Mouse (Mus musculus) hindbrain, embryonic 11.5 days (tissue): ENCODE data around the gene Lclat1. TPM values are rescaled to one million over a fixed set of nuclear protein-coding genes. Genes with fewer than 3 reads are reported as not detected.
"Not testable (repeated sequence)": the region's sequence is repeated elsewhere in the genome, so short reads cannot be mapped to it uniquely, and the experiment has no call there.

Source experiments
- ATAC-seq: fragments of 200-750 bp; cut with Nextera tagmentation; 2 replicates; pipeline ENCODE4 v1.8.0; 2017; ENCODE audit warnings: mild to moderate bottlenecking, moderate TSS enrichment, moderate library complexity; ENCODE audit not compliant: low FRiP score
- DNase-seq: peaks from one replicate; pipeline ENCODE4 v3.0.0-alpha.2; 2015; ENCODE audit warnings: low spot score
- H3K27ac ChIP-seq: fragments of 300-500 bp; sonication (generic); 2 replicates; pipeline ENCODE4 v1.5.1; 2014; ENCODE audit warnings: mild to moderate bottlenecking, low read depth, low read length
- H3K27me3 ChIP-seq: fragments of 300-500 bp; sonication (generic); 2 replicates; pipeline ENCODE4 v1.6.1; 2014; ENCODE audit warnings: mild to moderate bottlenecking, low read length, moderate library complexity, mixed read lengths; ENCODE audit not compliant: control insufficient read depth, insufficient read depth
- H3K36me3 ChIP-seq: fragments of 300-500 bp; sonication (generic); 2 replicates; pipeline ENCODE4 v1.6.1; 2014; ENCODE audit warnings: mild to moderate bottlenecking, low read length, moderate library complexity, mixed read lengths; ENCODE audit not compliant: control insufficient read depth, insufficient read depth
- H3K4me1 ChIP-seq: fragments of 300-500 bp; sonication (generic); replicated peaks from 2 replicates; pipeline ENCODE4 v1.6.1; 2014; ENCODE audit warnings: low read length, mixed read lengths; ENCODE audit not compliant: control insufficient read depth, insufficient read depth
- H3K4me2 ChIP-seq: fragments of 300-500 bp; sonication (generic); replicated peaks from 2 replicates; pipeline ENCODE4 v1.6.1; 2014; ENCODE audit warnings: mild to moderate bottlenecking, low read depth, low read length
- H3K4me3 ChIP-seq: fragments of 300-500 bp; sonication (generic); 2 replicates; pipeline ENCODE4 v1.5.1; 2014; ENCODE audit warnings: low read depth, low read length
- H3K9ac ChIP-seq: fragments of 300-500 bp; sonication (generic); 2 replicates; pipeline ENCODE4 v1.6.1; 2014; ENCODE audit warnings: low read depth, low read length
- H3K9me3 ChIP-seq: fragments of 300-500 bp; sonication (generic); 2 replicates; pipeline ENCODE4 v1.6.1; 2016; ENCODE audit warnings: low read length; ENCODE audit not compliant: control insufficient read depth
- WGBS: fragments of 180-500 bp; shearing (Covaris S2); extraction: QIAGEN DNeasy Blood & Tissue Kit; methylation state at CpG from one replicate; pipeline ENCODE4 v1.1.7; 2014; 5-methylcytosine and 5-hydroxymethylcytosine counted together
- polyA plus RNA-seq: library from polyadenylated mRNA; unstranded; fragments of >200 nt; fragmentation: Nextera tagmentation; extraction: Ambion mirVana; gene quantifications from 2 replicates; pipeline ENCODE4 v1.2.1, GENCODE M21; 2014

The Lclat1 gene
- polyA plus RNA-seq, 1 experiment from 2014 or later = 16.7 TPM

DNA sequence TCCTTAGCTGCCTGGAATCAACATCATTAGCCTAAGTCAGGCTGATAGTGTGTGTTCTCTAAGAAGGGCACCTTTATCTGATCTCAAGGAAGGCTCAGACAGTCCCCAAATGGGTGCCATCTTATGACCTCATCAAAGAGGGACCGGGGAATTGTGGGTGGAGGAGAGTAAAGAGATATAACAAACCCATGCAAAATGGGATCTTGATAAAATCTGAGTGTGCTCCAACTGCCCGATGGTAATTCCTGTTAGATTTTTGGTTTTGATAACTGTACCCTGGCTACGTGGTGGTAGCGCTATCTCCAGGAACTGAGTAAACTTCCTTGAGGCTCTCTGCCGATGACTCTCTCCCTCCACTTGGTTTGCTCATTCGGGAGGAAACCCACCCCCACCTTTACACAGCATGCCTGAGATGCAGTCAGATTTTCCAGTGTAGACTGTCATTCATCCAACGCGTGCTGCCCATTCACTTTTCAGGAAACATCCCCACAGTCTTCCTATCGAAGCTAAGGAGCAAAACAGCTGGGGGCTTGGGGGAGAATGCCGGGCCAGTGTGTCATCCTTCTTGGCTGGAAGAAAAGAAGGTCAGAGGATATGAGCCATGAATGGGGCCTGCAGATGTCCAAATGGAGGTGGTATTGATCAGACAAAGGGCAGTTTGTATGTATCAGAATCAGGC is 145.6 kb downstream of the Lclat1 start:
- DNase-seq = no peak
- Histone ChIP-seq H3K9ac (no peak overlapping the region), H3K9me3 (no peaks in the 10 kb centered on the region), H3K4me2 (no peak overlapping the region), H3K4me1 (no peaks in the 10 kb centered on the region), H3K27me3 (no peaks in the 10 kb centered on the region), H3K4me3 (no peak overlapping the region), H3K27ac (no peak overlapping the region), H3K36me3 (no peaks in the 10 kb centered on the region)
- no peak for ATAC-seq
- WGBS = 70% methylated on average over 10 of the region's 10 CpGs

GRCm38 (mm10) chr17:73255801-73256200 is 148.0 kb downstream of the Lclat1 start:
- H3K9me3 ChIP-seq = no peaks in the 10 kb centered on the region
- no peak overlapping the region for H3K4me3 ChIP-seq
- WGBS = 92% methylated on average over 5 of the region's 5 CpGs
- DNase-seq (no peak), ATAC-seq (no peak)
- no peaks in the 10 kb centered on the region for H3K36me3 ChIP-seq
- H3K4me1 ChIP-seq = no peaks in the 10 kb centered on the region
- no peaks in the 10 kb centered on the region for H3K27me3 ChIP-seq
- H3K4me2 ChIP-seq = no peak overlapping the region
- no peak overlapping the region for H3K27ac ChIP-seq
- no peak overlapping the region for H3K9ac ChIP-seq

DNA sequence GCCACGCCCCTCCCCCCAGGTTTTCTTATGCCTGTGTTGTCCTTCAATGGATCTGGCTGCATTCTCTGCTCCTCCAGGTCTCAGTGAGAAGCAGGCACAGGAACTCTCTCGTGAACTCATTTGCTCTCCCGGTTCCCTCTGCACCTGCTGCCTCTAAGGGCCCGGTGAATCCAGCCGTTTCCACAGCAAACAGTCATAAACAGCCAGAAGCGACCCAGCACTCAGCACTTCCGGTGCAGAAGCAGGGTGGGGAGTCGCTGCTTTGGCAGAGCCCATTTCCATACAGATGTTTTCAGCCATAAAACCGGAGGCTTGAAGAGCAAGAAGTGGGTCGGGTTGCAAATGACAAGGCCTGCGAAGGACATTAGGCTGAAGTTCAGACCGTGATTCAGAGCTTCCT is 150.8 kb downstream of the Lclat1 start:
- WGBS = 57% methylated on average over 12 of the region's 12 CpGs
- Histone ChIP-seq H3K4me2 (no peak overlapping the region), H3K36me3 (no peaks in the 10 kb centered on the region), H3K9me3 (no peaks in the 10 kb centered on the region), H3K27ac (no peak overlapping the region), H3K4me3 (no peak overlapping the region), H3K27me3 (no peaks in the 10 kb centered on the region), H3K4me1 (no peaks in the 10 kb centered on the region), H3K9ac (no peak overlapping the region)
- no peak for ATAC-seq
- DNase-seq = no peak

DNA sequence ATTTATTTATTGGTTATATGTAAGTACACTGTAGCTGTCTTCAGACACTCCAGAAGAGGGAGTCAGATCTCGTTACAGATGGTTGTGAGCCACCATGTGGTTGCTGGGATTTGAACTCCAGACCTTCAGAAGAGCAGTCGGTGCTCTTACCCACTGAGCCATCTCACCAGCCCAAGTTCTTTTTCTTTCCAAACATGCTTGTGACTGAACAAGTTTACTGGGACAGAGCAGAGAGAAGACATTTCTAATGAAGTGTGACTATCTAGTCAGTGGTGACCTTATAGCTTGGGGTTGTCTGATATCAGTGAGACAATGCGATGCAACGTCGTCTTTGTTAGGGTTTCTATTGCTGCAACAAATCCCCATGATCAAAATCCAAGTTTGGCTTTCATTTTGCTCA is 151.5 kb downstream of the Lclat1 start:
- H3K27me3 ChIP-seq, H3K4me2 ChIP-seq, H3K4me1 ChIP-seq, ATAC-seq, DNase-seq, H3K9me3 ChIP-seq, H3K4me3 ChIP-seq, H3K27ac ChIP-seq, H3K36me3 ChIP-seq, H3K9ac ChIP-seq: not testable (repeated sequence)
- WGBS = 95% methylated on average over 5 of the region's 5 CpGs

- Histone ChIP-seq H3K27me3 (no peaks in the 10 kb centered on the region), H3K36me3 (no peaks in the 10 kb centered on the region), H3K4me1 (no peaks in the 10 kb centered on the region), H3K9ac (no peak overlapping the region), H3K27ac (no peak overlapping the region), H3K9me3 (no peaks in the 10 kb centered on the region), H3K4me3 (no peak overlapping the region), H3K4me2 (no peak overlapping the region)
- ATAC-seq = no peak
- no peak for DNase-seq
- 93% methylated on average over 2 of the region's 2 CpGs for WGBS
These were observed 154.8 kb downstream of the Lclat1 start for GRCm38 (mm10) chr17:73262558-73262957.

GRCm38 (mm10) chr17:73263077-73263501 is 155.3 kb downstream of the Lclat1 start:
- Histone ChIP-seq H3K4me2 (no peak overlapping the region), H3K9me3 (no peaks in the 10 kb centered on the region), H3K9ac (no peak overlapping the region), H3K27me3 (no peaks in the 10 kb centered on the region), H3K36me3 (no peaks in the 10 kb centered on the region), H3K27ac (no peak overlapping the region), H3K4me1 (no peaks in the 10 kb centered on the region), H3K4me3 (no peak overlapping the region)
- ATAC-seq = no peak
- DNase-seq = no peak
- WGBS = 85% methylated on average over 8 of the region's 8 CpGs

- no peak overlapping the region for H3K27ac ChIP-seq
- H3K4me2 ChIP-seq = no peak overlapping the region
- no peaks in the 10 kb centered on the region for H3K36me3 ChIP-seq
- ATAC-seq (no peak), DNase-seq (no peak)
- no peaks in the 10 kb centered on the region for H3K4me1 ChIP-seq
- no peak overlapping the region for H3K9ac ChIP-seq
- 85% methylated on average over 15 of the region's 15 CpGs for WGBS
- no peak overlapping the region for H3K4me3 ChIP-seq
- no peaks in the 10 kb centered on the region for H3K9me3 ChIP-seq
- no peaks in the 10 kb centered on the region for H3K27me3 ChIP-seq
These were observed 163.3 kb downstream of the Lclat1 start for GRCm38 (mm10) chr17:73270871-73271796.

GRCm38 (mm10) chr17:73271797-73272600 is 164.2 kb downstream of the Lclat1 start:
- Histone ChIP-seq H3K4me3 (no peak overlapping the region), H3K36me3 (no peaks in the 10 kb centered on the region), H3K9ac (no peak overlapping the region), H3K4me1 (no peaks in the 10 kb centered on the region), H3K27me3 (no peaks in the 10 kb centered on the region), H3K4me2 (no peak overlapping the region), H3K27ac (no peak overlapping the region), H3K9me3 (no peaks in the 10 kb centered on the region)
- WGBS = 90% methylated on average over 7 of the region's 7 CpGs
- ATAC-seq = no peak
- no peak for DNase-seq
